Mouse (Mus musculus) midbrain, embryonic 15.5 days (tissue): ENCODE results near the gene Dus1l. TPM values are rescaled to one million over a fixed set of nuclear protein-coding genes. Genes with fewer than 3 reads are reported as not detected.
A peak's percentile ranks its signal among the peaks of the same experiment; 100 is the strongest.

ENCODE experiments used
- ATAC-seq: fragments of 200-750 bp; cut with Nextera tagmentation; replicated peaks from 2 replicates; pipeline ENCODE4 v1.8.0; 2017; ENCODE audit warnings: moderate TSS enrichment
- H3K27ac ChIP-seq: fragments of 300-500 bp; sonication (generic); 2 replicates; pipeline ENCODE4 v1.5.1; 2015; ENCODE audit warnings: mild to moderate bottlenecking, inconsistent platforms
- H3K27me3 ChIP-seq: fragments of 300-500 bp; sonication (generic); replicated peaks from 2 replicates; pipeline ENCODE4 v1.6.1; 2015; ENCODE audit warnings: inconsistent platforms
- H3K36me3 ChIP-seq: fragments of 300-500 bp; sonication (generic); replicated peaks from 2 replicates; pipeline ENCODE4 v1.6.1; 2015; ENCODE audit warnings: inconsistent platforms
- H3K4me1 ChIP-seq: fragments of 300-500 bp; sonication (generic); 2 replicates; pipeline ENCODE4 v1.6.1; 2015; ENCODE audit warnings: inconsistent platforms
- H3K4me2 ChIP-seq: fragments of 300-500 bp; sonication (generic); 2 replicates; pipeline ENCODE4 v1.6.1; 2015; ENCODE audit warnings: inconsistent platforms, mild to moderate bottlenecking, moderate library complexity
- H3K4me3 ChIP-seq: fragments of 300-500 bp; sonication (generic); 2 replicates; pipeline ENCODE4 v1.5.1; 2015; ENCODE audit warnings: mild to moderate bottlenecking, inconsistent platforms
- H3K9ac ChIP-seq: fragments of 300-500 bp; sonication (generic); 2 replicates; pipeline ENCODE4 v1.6.1; 2015; ENCODE audit warnings: mild to moderate bottlenecking, inconsistent platforms
- H3K9me3 ChIP-seq: fragments of 300-500 bp; sonication (generic); 2 replicates; pipeline ENCODE4 v1.6.1; 2016; ENCODE audit warnings: inconsistent platforms
- WGBS: fragments of 180-500 bp; shearing (Covaris S2); methylation state at CpG from one replicate; pipeline ENCODE4 v1.1.7; 2015; ENCODE audit warnings: mixed read lengths; 5-methylcytosine and 5-hydroxymethylcytosine counted together
- polyA plus RNA-seq: library from polyadenylated mRNA; unstranded; fragments of >200 nt; fragmentation: Nextera tagmentation; extraction: Ambion mirVana; gene quantifications from 2 replicates; pipeline ENCODE4 v1.2.1, GENCODE M21; 2015

Dus1l gene
- polyA plus RNA-seq, 1 experiment from 2014 or later = 48.5 TPM

- ATAC-seq = peak; percentile 19
- H3K27ac ChIP-seq = peak overlapping the region; percentile 99
- peak overlapping the region; percentile 57 for H3K9ac ChIP-seq
- peaks cover 10% of the 10 kb centered on the region; the same call in 1 of the 2 replicates for H3K36me3 ChIP-seq
- H3K9me3 ChIP-seq = no peaks in the 10 kb centered on the region
- no peaks in the 10 kb centered on the region for H3K27me3 ChIP-seq
- H3K4me3 ChIP-seq = peak overlapping the region; percentile 56
- H3K4me1 ChIP-seq = peaks cover 45% of the 10 kb centered on the region
- H3K4me2 ChIP-seq = peak overlapping the region; percentile 90
- under 1% methylated on average over 20 of the region's 21 CpGs for WGBS
These were observed 28.6 kb upstream of the Dus1l start for GRCm38 (mm10) chr11:120824787-120825288.

- Histone ChIP-seq H3K27me3 (no peaks in the 10 kb centered on the region), H3K4me3 (peak within 1 kb of the TSS; percentile 56), H3K4me1 (peaks cover 45% of the 10 kb centered on the region), H3K9ac (peak within 1 kb of the TSS; percentile 76), H3K36me3 (peaks cover 17% of the 10 kb centered on the region; the same call in 1 of the 2 replicates), H3K27ac (peak within 1 kb of the TSS; percentile 99), H3K9me3 (no peaks in the 10 kb centered on the region), H3K4me2 (peak within 1 kb of the TSS; percentile 90)
- under 1% methylated on average over 106 of the region's 109 CpGs for WGBS
- peak; percentile 92 for ATAC-seq
These were observed 28.0 kb upstream of the Dus1l start, which contains the start of gene Fasn for GRCm38 (mm10) chr11:120823956-120824786. Gene Fasn (minus strand): TSS chr11:120824547.

- H3K9ac ChIP-seq = peak overlapping the region; percentile 76
- peaks cover 45% of the 10 kb centered on the region for H3K4me1 ChIP-seq
- peaks cover 23% of the 10 kb centered on the region for H3K36me3 ChIP-seq
- H3K27me3 ChIP-seq = no peaks in the 10 kb centered on the region
- ATAC-seq = peak; percentile 59
- H3K9me3 ChIP-seq = no peaks in the 10 kb centered on the region
- peak overlapping the region; percentile 56 for H3K4me3 ChIP-seq
- WGBS = 0% methylated on average over 40 of the region's 40 CpGs
- peak overlapping the region; percentile 90 for H3K4me2 ChIP-seq
- H3K27ac ChIP-seq = peak overlapping the region; percentile 99
These were observed 27.3 kb upstream of the Dus1l start for GRCm38 (mm10) chr11:120823551-120823947.

- H3K9ac ChIP-seq = peak overlapping the region; percentile 76
- 2% methylated on average over 14 of the region's 14 CpGs for WGBS
- H3K4me3 ChIP-seq = peak overlapping the region; percentile 56
- H3K4me1 ChIP-seq = peaks cover 45% of the 10 kb centered on the region
- no peak for ATAC-seq
- peak overlapping the region; percentile 90 for H3K4me2 ChIP-seq
- peak overlapping the region; percentile 99 for H3K27ac ChIP-seq
- H3K9me3 ChIP-seq = no peaks in the 10 kb centered on the region
- peaks cover 29% of the 10 kb centered on the region for H3K36me3 ChIP-seq
- H3K27me3 ChIP-seq = no peaks in the 10 kb centered on the region
These were observed 26.8 kb upstream of the Dus1l start for GRCm38 (mm10) chr11:120822831-120823550.

GRCm38 (mm10) chr11:120822321-120822720 is 26.1 kb upstream of the Dus1l start:
- Histone ChIP-seq H3K4me1 (peaks cover 45% of the 10 kb centered on the region), H3K27ac (no peak overlapping the region), H3K36me3 (peaks cover 35% of the 10 kb centered on the region), H3K9me3 (no peaks in the 10 kb centered on the region), H3K4me2 (peak overlapping the region; percentile 90), H3K27me3 (no peaks in the 10 kb centered on the region), H3K9ac (peak overlapping the region; percentile 76), H3K4me3 (peak overlapping the region; percentile 56)
- ATAC-seq = no peak
- 68% methylated on average over 4 of the region's 4 CpGs for WGBS

GRCm38 (mm10) chr11:120821076-120821922 is 25.1 kb upstream of the Dus1l start:
- no peak for ATAC-seq
- H3K27me3 ChIP-seq = no peaks in the 10 kb centered on the region
- peak overlapping the region; percentile 56 for H3K4me3 ChIP-seq
- 76% methylated on average over 14 of the region's 14 CpGs for WGBS
- H3K4me1 ChIP-seq = peaks cover 42% of the 10 kb centered on the region
- H3K27ac ChIP-seq = no peak overlapping the region
- H3K36me3 ChIP-seq = peaks cover 46% of the 10 kb centered on the region
- H3K4me2 ChIP-seq = peak overlapping the region; percentile 90
- peak overlapping the region; percentile 76 for H3K9ac ChIP-seq
- H3K9me3 ChIP-seq = no peaks in the 10 kb centered on the region

GRCm38 (mm10) chr11:120820546-120820945 is 24.3 kb upstream of the Dus1l start:
- ATAC-seq = no peak
- 94% methylated on average over 14 of the region's 14 CpGs for WGBS
- peak overlapping the region; percentile 90; the same call in 1 of the 2 replicates for H3K4me2 ChIP-seq
- 0 out of 2 replicates have a peak overlapping the region, but pooled peaks have one; percentile 56 for H3K4me3 ChIP-seq
- no peak overlapping the region for H3K27ac ChIP-seq
- H3K27me3 ChIP-seq = no peaks in the 10 kb centered on the region
- peaks cover 53% of the 10 kb centered on the region for H3K36me3 ChIP-seq
- H3K4me1 ChIP-seq = peaks cover 35% of the 10 kb centered on the region
- no peak overlapping the region for H3K9ac ChIP-seq
- H3K9me3 ChIP-seq = no peaks in the 10 kb centered on the region

GRCm38 (mm10) chr11:120819556-120819955 is 23.4 kb upstream of the Dus1l start:
- WGBS = 95% methylated on average over 6 of the region's 6 CpGs

GRCm38 (mm10) chr11:120818251-120818650 is 22.0 kb upstream of the Dus1l start:
- no peaks in the 10 kb centered on the region for H3K9me3 ChIP-seq
- no peaks in the 10 kb centered on the region for H3K27me3 ChIP-seq
- no peak for ATAC-seq
- H3K4me3 ChIP-seq = no peak overlapping the region
- H3K36me3 ChIP-seq = peaks cover 76% of the 10 kb centered on the region
- H3K27ac ChIP-seq = no peak overlapping the region
- no peak overlapping the region for H3K4me2 ChIP-seq
- WGBS = 96% methylated on average over 13 of the region's 13 CpGs
- no peak overlapping the region for H3K9ac ChIP-seq
- H3K4me1 ChIP-seq = peaks cover 28% of the 10 kb centered on the region

More at GRCm38 (mm10) chr11:120819556-120819955, 23.4 kb upstream of the Dus1l start:
- no peak overlapping the region for H3K9ac ChIP-seq
- peaks cover 63% of the 10 kb centered on the region for H3K36me3 ChIP-seq
- H3K4me3 ChIP-seq = no peak overlapping the region
- H3K4me2 ChIP-seq = no peak overlapping the region
- no peaks in the 10 kb centered on the region for H3K9me3 ChIP-seq
- H3K27me3 ChIP-seq = no peaks in the 10 kb centered on the region
- H3K4me1 ChIP-seq = peaks cover 28% of the 10 kb centered on the region
- ATAC-seq = no peak
- H3K27ac ChIP-seq = no peak overlapping the region

- 92% methylated on average over 6 of the region's 6 CpGs for WGBS
These were observed 21.2 kb upstream of the Dus1l start for GRCm38 (mm10) chr11:120817358-120817757.

GRCm38 (mm10) chr11:120812068-120812467 is 15.9 kb upstream of the Dus1l start:
- WGBS = 96% methylated on average over 15 of the region's 16 CpGs
- Histone ChIP-seq H3K4me3 (no peak overlapping the region), H3K36me3 (peaks cover 100% of the 10 kb centered on the region), H3K9ac (no peak overlapping the region), H3K4me2 (no peak overlapping the region), H3K27me3 (no peaks in the 10 kb centered on the region), H3K9me3 (no peaks in the 10 kb centered on the region), H3K27ac (no peak overlapping the region), H3K4me1 (no peaks in the 10 kb centered on the region)
- ATAC-seq = no peak

More at GRCm38 (mm10) chr11:120817358-120817757, 21.2 kb upstream of the Dus1l start:
- H3K9ac ChIP-seq = no peak overlapping the region
- no peaks in the 10 kb centered on the region for H3K27me3 ChIP-seq
- H3K27ac ChIP-seq = no peak overlapping the region
- no peaks in the 10 kb centered on the region for H3K9me3 ChIP-seq
- H3K4me1 ChIP-seq = peaks cover 19% of the 10 kb centered on the region
- no peak for ATAC-seq
- no peak overlapping the region for H3K4me3 ChIP-seq
- no peak overlapping the region for H3K4me2 ChIP-seq
- peaks cover 85% of the 10 kb centered on the region for H3K36me3 ChIP-seq
